Mouse (Mus musculus) midbrain, postnatal 0 days (tissue): ENCODE measurements around the gene Arl15. TPM values are rescaled to one million over a fixed set of nuclear protein-coding genes. Genes with fewer than 3 reads are reported as not detected.

Source experiments
- ATAC-seq: fragments of 200-750 bp; cut with Nextera tagmentation; 2 replicates; pipeline ENCODE4 v1.8.0; 2017; ENCODE audit warnings: moderate number of reproducible peaks, mild to moderate bottlenecking, moderate TSS enrichment, moderate library complexity; ENCODE audit not compliant: low FRiP score
- DNase-seq: peaks from one replicate; pipeline ENCODE4 v3.0.0-alpha.2; 2015; ENCODE audit warnings: low spot score
- H3K27ac ChIP-seq: fragments of 300-500 bp; sonication (generic); 2 replicates; pipeline ENCODE4 v1.5.1; 2014; ENCODE audit warnings: low read depth, mild to moderate bottlenecking, low read length, mixed read lengths
- H3K27me3 ChIP-seq: fragments of 300-500 bp; sonication (generic); 2 replicates; pipeline ENCODE4 v1.6.1; 2014; ENCODE audit warnings: low read length, control low read depth, mixed read lengths; ENCODE audit not compliant: insufficient read depth
- H3K36me3 ChIP-seq: fragments of 300-500 bp; sonication (generic); 2 replicates; pipeline ENCODE4 v1.6.1; 2014; ENCODE audit warnings: low read length, control low read depth, mixed read lengths; ENCODE audit not compliant: insufficient read depth
- H3K4me1 ChIP-seq: fragments of 300-500 bp; sonication (generic); 2 replicates; pipeline ENCODE4 v1.6.1; 2014; ENCODE audit warnings: mild to moderate bottlenecking, control low read depth, antibody characterized with exemption, low read length, mixed read lengths; ENCODE audit not compliant: insufficient read depth
- H3K4me2 ChIP-seq: fragments of 300-500 bp; sonication (generic); 2 replicates; pipeline ENCODE4 v1.6.1; 2014; ENCODE audit warnings: low read depth, mild to moderate bottlenecking, low read length, mixed read lengths; ENCODE audit not compliant: poor library complexity, severe bottlenecking
- H3K4me3 ChIP-seq: fragments of 300-500 bp; sonication (generic); 2 replicates; pipeline ENCODE4 v1.5.1; 2014; ENCODE audit warnings: low read depth, mild to moderate bottlenecking, low read length, moderate library complexity
- H3K9ac ChIP-seq: fragments of 300-500 bp; sonication (generic); replicated peaks from 2 replicates; pipeline ENCODE4 v1.6.1; 2014; ENCODE audit warnings: mild to moderate bottlenecking, low read length, moderate library complexity, mixed read lengths; ENCODE audit not compliant: poor library complexity, severe bottlenecking
- H3K9me3 ChIP-seq: fragments of 300-500 bp; sonication (generic); 2 replicates; pipeline ENCODE4 v1.6.1; 2016; ENCODE audit warnings: low read length, control low read depth
- CTCF ChIP-seq: IDR thresholded peaks from 2 replicates; pipeline ENCODE4 v1.5.1; 2016; ENCODE audit warnings: antibody characterized with exemption, mild to moderate bottlenecking
- WGBS: fragments of 180-500 bp; shearing (Covaris S2); extraction: QIAGEN DNeasy Blood & Tissue Kit; methylation state at CpG from one replicate; pipeline ENCODE4 v1.1.7; 2014; 5-methylcytosine and 5-hydroxymethylcytosine counted together
- polyA plus RNA-seq: library from polyadenylated mRNA; unstranded; fragments of >200 nt; fragmentation: Nextera tagmentation; extraction: Ambion mirVana; gene quantifications from 2 replicates; pipeline ENCODE4 v1.2.1, GENCODE M21; 2015
- total RNA-seq: library from RNA; depleted of rRNA; stranded (reverse); fragments of >200 nt; gene quantifications from 2 replicates; pipeline ENCODE4 v1.2.3, GENCODE M21; 2014

Gene Arl15
- total and polyA plus RNA-seq, 2 experiments from 2014 or later = 16.8 to 54.8 TPM

- Histone ChIP-seq H3K9me3 (no peaks in the 10 kb centered on the region), H3K4me1 (no peaks in the 10 kb centered on the region), H3K36me3 (no peaks in the 10 kb centered on the region), H3K4me3 (no peak overlapping the region), H3K9ac (no peak overlapping the region), H3K27me3 (no peaks in the 10 kb centered on the region), H3K27ac (no peak overlapping the region), H3K4me2 (no peak overlapping the region)
- ATAC-seq (no peak), DNase-seq (no peak)
- 84% methylated on average over 11 of the region's 11 CpGs for WGBS
- TF ChIP-seq CTCF = no peak
Observed at GRCm38 (mm10) chr13:113859392-113859776, 65.1 kb downstream of the Arl15 start.

DNA sequence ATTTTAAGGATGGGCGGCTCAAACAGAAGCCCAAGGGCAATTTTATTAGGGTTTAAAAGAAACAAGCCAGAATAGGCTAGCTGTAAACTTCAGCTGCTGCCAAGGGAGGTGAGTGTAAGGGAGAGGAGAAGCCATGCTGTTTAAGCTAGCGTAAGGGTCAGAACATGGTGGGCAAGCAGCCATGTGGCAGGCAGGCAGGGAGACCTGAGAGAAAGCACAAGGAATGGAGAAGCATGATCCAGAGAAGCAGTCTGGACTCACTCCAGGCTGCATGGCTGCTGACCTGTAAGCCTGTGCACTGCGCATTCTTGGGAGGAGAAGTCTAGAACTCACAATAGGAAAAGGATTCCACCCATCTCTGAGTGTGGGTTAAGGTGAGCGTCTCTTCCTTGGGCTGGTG lies 66.5 kb downstream of the Arl15 start:
- H3K36me3 ChIP-seq = no peaks in the 10 kb centered on the region
- no peak overlapping the region for H3K4me2 ChIP-seq
- TF ChIP-seq CTCF = no peak
- H3K9me3 ChIP-seq = no peaks in the 10 kb centered on the region
- H3K4me3 ChIP-seq = no peak overlapping the region
- H3K27me3 ChIP-seq = no peaks in the 10 kb centered on the region
- H3K9ac ChIP-seq = no peak overlapping the region
- DNase-seq = no peak
- no peak overlapping the region for H3K27ac ChIP-seq
- WGBS = 85% methylated on average over 4 of the region's 4 CpGs
- H3K4me1 ChIP-seq = no peaks in the 10 kb centered on the region
- no peak for ATAC-seq

DNA sequence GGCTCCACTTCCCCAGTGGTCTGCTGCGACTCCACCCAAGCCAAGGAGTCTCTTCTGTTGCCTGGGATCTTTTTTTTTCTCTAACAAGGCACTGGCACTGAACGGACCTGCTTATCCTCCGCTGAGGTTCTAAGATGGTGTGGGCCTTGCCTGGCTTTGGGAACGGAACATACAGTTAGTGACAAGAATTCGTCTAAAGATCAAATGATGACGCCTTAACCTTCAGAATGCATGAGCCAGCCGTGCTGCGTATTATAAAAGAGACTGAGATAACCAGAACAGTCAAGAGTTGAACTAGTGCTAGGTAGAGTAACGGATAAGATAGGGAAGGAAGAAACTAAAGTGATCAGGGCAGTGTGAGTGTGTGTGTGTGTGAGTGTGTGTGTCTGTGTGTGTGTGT lies 66.9 kb downstream of the Arl15 start:
- no peak for DNase-seq
- Histone ChIP-seq H3K4me1 (no peaks in the 10 kb centered on the region), H3K4me2 (no peak overlapping the region), H3K4me3 (no peak overlapping the region), H3K27me3 (no peaks in the 10 kb centered on the region), H3K9ac (no peak overlapping the region), H3K9me3 (no peaks in the 10 kb centered on the region), H3K27ac (no peak overlapping the region), H3K36me3 (no peaks in the 10 kb centered on the region)
- TF ChIP-seq CTCF = no peak
- no peak for ATAC-seq
- 88% methylated on average over 9 of the region's 9 CpGs for WGBS

- TF ChIP-seq CTCF = no peak
- WGBS = 86% methylated on average over 10 of the region's 10 CpGs
Observed at GRCm38 (mm10) chr13:113862951-113863350, 68.6 kb downstream of the Arl15 start.

DNA sequence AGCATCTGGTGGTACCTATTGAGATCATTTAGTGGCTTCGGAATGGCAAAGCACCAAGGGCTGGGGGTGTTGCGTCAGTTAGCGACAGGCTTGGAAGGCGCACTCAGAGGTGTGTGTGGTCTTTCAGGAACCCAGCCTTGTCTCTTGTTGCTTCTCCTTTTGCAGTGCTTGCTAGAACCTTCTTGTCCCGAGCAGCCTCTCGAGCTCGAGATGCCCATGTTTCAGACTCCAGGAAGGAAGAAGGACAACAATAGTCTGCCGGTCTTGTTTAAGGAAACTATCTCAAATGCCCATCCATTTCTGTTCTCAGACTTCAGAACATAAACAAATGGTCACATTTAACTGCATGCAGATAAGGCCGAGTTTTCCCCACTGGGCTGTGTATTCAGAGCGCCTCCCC lies 69.4 kb downstream of the Arl15 start:
- DNase-seq (no peak), ATAC-seq (no peak)
- Histone ChIP-seq H3K4me2 (no peak overlapping the region), H3K27ac (no peak overlapping the region), H3K27me3 (no peaks in the 10 kb centered on the region), H3K4me3 (no peak overlapping the region), H3K4me1 (no peaks in the 10 kb centered on the region), H3K9ac (no peak overlapping the region), H3K9me3 (no peaks in the 10 kb centered on the region), H3K36me3 (no peaks in the 10 kb centered on the region)
- WGBS = 92% methylated on average over 10 of the region's 10 CpGs
- TF ChIP-seq CTCF = no peak

More at GRCm38 (mm10) chr13:113862951-113863350, 68.6 kb downstream of the Arl15 start:
- no peak for DNase-seq
- no peak for ATAC-seq
- Histone ChIP-seq H3K9me3 (no peaks in the 10 kb centered on the region), H3K4me2 (no peak overlapping the region), H3K9ac (no peak overlapping the region), H3K27ac (no peak overlapping the region), H3K36me3 (no peaks in the 10 kb centered on the region), H3K27me3 (no peaks in the 10 kb centered on the region), H3K4me3 (no peak overlapping the region), H3K4me1 (no peaks in the 10 kb centered on the region)

DNA sequence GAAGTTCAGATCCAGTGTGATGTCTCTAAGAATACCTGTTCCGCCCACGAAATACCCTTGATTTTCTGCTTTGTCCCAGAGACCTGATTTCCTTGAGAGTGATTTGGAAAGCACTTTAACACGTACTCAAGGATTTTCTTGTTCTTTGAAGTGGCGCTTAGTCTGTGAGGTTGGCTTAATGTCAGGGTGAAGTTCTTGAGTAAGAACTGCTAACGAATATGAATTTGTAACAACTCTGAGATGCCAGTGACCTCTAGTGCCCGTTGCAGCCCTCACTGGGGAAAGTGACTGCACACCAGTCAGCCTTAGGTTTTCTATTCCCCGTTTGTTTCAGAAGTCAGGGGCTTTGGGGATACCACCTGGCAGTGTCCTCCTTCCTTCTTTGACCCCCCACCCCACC lies 70.0 kb downstream of the Arl15 start:
- Histone ChIP-seq H3K9me3 (no peaks in the 10 kb centered on the region), H3K4me1 (no peaks in the 10 kb centered on the region), H3K27me3 (no peaks in the 10 kb centered on the region), H3K9ac (no peak overlapping the region), H3K27ac (no peak overlapping the region), H3K4me3 (no peak overlapping the region), H3K36me3 (no peaks in the 10 kb centered on the region), H3K4me2 (no peak overlapping the region)
- TF ChIP-seq CTCF = peak; percentile 48; the same call in 1 of the 2 replicates
- 64% methylated on average over 7 of the region's 7 CpGs for WGBS
- ATAC-seq (no peak), DNase-seq (no peak)
